Mouse (Mus musculus) ES-Bruce4 (cell line): ENCODE measurements around the gene Trmt5.

Experiments
- CTCF ChIP-seq: IDR thresholded peaks from one replicate; pipeline ENCODE4 v1.8.1; 2011; ENCODE audit warnings: low read depth, low read length
- EP300 ChIP-seq: IDR thresholded peaks from 2 replicates; pipeline ENCODE4 v1.6.1; 2011; ENCODE audit warnings: low read depth, low read length; ENCODE audit not compliant: insufficient read depth
- POLR2A ChIP-seq: IDR thresholded peaks from one replicate; pipeline ENCODE4 v1.8.1; 2011; ENCODE audit warnings: low read length; ENCODE audit not compliant: insufficient read depth

DNA sequence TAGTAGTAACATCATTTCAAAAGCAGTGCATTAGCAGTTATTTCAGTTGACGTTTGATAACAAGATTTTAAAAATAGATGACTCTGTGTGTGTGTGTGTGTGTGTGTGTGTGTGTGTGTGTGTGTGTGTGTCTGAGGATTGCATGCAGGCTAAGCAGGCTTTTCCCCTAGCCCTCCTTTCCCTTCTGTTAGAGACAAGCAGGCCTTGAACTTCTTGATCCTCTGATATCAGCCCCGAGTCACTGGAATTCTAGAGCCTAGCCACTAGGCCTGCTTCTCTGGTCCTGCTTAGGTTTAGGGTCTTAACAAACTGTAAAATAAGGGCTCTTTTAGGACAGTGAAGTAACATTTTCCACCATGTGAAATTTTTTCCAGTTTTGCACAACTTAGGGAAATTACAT lies 38.7 kb upstream of the Trmt5 start:
- TF ChIP-seq CTCF (no peak), POLR2A (no peak), EP300 (no peak)
